Comparison of ENCODE assay signal across 8 mouse cellular contexts in genomic region chr6:64649296-64650226, GRCm38 (mm10).
DNase-seq lines count a peak whose midpoint lies in the region; ATAC-seq lines count a peak whose summit lies in the region.

No protein-coding gene starts in this region.

- peak; percentile 82 for ATAC-seq in cerebellum, adult (ENCODE audit: insufficient number of reproducible peaks, low FRiP score, low TSS enrichment)
- ATAC-seq in forebrain, embryonic 15.5 days (replicated peaks) = peak; percentile 93
- ATAC-seq in hindbrain, embryonic 14.5 days (ENCODE audit: low FRiP score) = peak; percentile 87
- ATAC-seq in lung, embryonic 15.5 days (ENCODE audit: borderline replicate concordance, extremely low read depth, low FRiP score, low TSS enrichment) = peak; percentile 65; the same call in 1 of the 2 replicates

- peak overlapping the region; percentile 26 for H3K9ac ChIP-seq in forebrain, embryonic 15.5 days (replicated peaks)
- peak overlapping the region; percentile 52 for H3K9ac ChIP-seq in hindbrain, embryonic 14.5 days
- 0 out of 2 replicates have a peak overlapping the region, but pooled peaks have one; percentile 11 for H3K9ac ChIP-seq in lung, embryonic 15.5 days

- 5% methylated on average over 20 of the region's 20 CpGs for WGBS in forebrain, embryonic 15.5 days
- 5% methylated on average over 20 of the region's 20 CpGs for WGBS in hindbrain, embryonic 14.5 days
- 13% methylated on average over 20 of the region's 20 CpGs for WGBS in lung, embryonic 15.5 days

- peaks cover 6% of the 10 kb centered on the region; the same call in 1 of the 2 replicates for H3K4me1 ChIP-seq in forebrain, embryonic 15.5 days
- H3K4me1 ChIP-seq in hindbrain, embryonic 14.5 days (replicated peaks; ENCODE audit: control insufficient read depth, insufficient read depth, low read length) = peaks cover 6% of the 10 kb centered on the region
- H3K4me1 ChIP-seq in lung, embryonic 15.5 days = no peaks in the 10 kb centered on the region

- peak; percentile 70 for DNase-seq in R1 (ENCODE audit: low read depth, low spot score)
- peak; percentile 95 for DNase-seq in hindbrain, embryonic 14.5 days (ENCODE audit: low spot score)
- peak; percentile 59 to 74 for DNase-seq in layer of hippocampus, postnatal 10 days (ENCODE audit: low spot score in 2 of 2)
- peak; percentile 71 for DNase-seq in retina, postnatal 7 days (ENCODE audit: low read depth, low spot score)
- DNase-seq in spleen, adult 18-20 months = no peak

- H3K27me3 ChIP-seq in forebrain, embryonic 15.5 days = no peaks in the 10 kb centered on the region
- H3K27me3 ChIP-seq in hindbrain, embryonic 14.5 days (ENCODE audit: control insufficient read depth, insufficient read depth, low read length) = no peaks in the 10 kb centered on the region
- H3K27me3 ChIP-seq in lung, embryonic 15.5 days = no peaks in the 10 kb centered on the region

- H3K36me3 ChIP-seq in forebrain, embryonic 15.5 days = no peaks in the 10 kb centered on the region
- H3K36me3 ChIP-seq in hindbrain, embryonic 14.5 days (replicated peaks; ENCODE audit: control insufficient read depth, insufficient read depth) = no peaks in the 10 kb centered on the region
- H3K36me3 ChIP-seq in lung, embryonic 15.5 days = no peaks in the 10 kb centered on the region

- peak overlapping the region; percentile 47 for H3K4me2 ChIP-seq in forebrain, embryonic 15.5 days (replicated peaks)
- peak overlapping the region; percentile 58 for H3K4me2 ChIP-seq in hindbrain, embryonic 14.5 days (replicated peaks)
- peak overlapping the region; percentile 58 for H3K4me2 ChIP-seq in lung, embryonic 15.5 days

- peak overlapping the region; percentile 44; the same call in 1 of the 2 replicates for H3K27ac ChIP-seq in forebrain, embryonic 15.5 days (replicated peaks)
- peak overlapping the region; percentile 76 for H3K27ac ChIP-seq in hindbrain, embryonic 14.5 days
- H3K27ac ChIP-seq in lung, embryonic 15.5 days = no peak overlapping the region

- peak overlapping the region; percentile 36 for H3K4me3 ChIP-seq in forebrain, embryonic 15.5 days
- H3K4me3 ChIP-seq in hindbrain, embryonic 14.5 days (replicated peaks; ENCODE audit: low read length) = peak overlapping the region; percentile 32
- H3K4me3 ChIP-seq in lung, embryonic 15.5 days = peak overlapping the region; percentile 33

- no peaks in the 10 kb centered on the region for H3K9me3 ChIP-seq in forebrain, embryonic 15.5 days
- H3K9me3 ChIP-seq in hindbrain, embryonic 14.5 days (ENCODE audit: control insufficient read depth, low read length) = no peaks in the 10 kb centered on the region
- no peaks in the 10 kb centered on the region for H3K9me3 ChIP-seq in lung, embryonic 15.5 days

Comparison
In these comparisons a context has a peak if more than half of its experiments do, and no peak if none do; other contexts are left out.
1. DNase-seq: peak in R1 (single experiment), hindbrain, embryonic 14.5 days (single experiment), layer of hippocampus, postnatal 10 days (2 of 2) and retina, postnatal 7 days (single experiment); none in spleen, adult 18-20 months (0 of 2).
2. Peak in every context shown above with its lines, with median percentiles within 50 percentile points of each other: ATAC-seq, H3K4me2 ChIP-seq, H3K4me3 ChIP-seq and H3K9ac ChIP-seq.